Mouse (Mus musculus) heart, postnatal 0 days (tissue): ENCODE measurements around the gene Ptprt. TPM values are rescaled to one million over a fixed set of nuclear protein-coding genes. Genes with fewer than 3 reads are reported as not detected.

Experiments used
- ATAC-seq: fragments of 200-750 bp; cut with Nextera tagmentation; 2 replicates; pipeline ENCODE4 v1.8.0; 2017; ENCODE audit warnings: low read depth, moderate number of reproducible peaks, moderate library complexity; ENCODE audit not compliant: insufficient read depth
- DNase-seq: peaks from one replicate; pipeline ENCODE4 v3.0.0-alpha.2; 2016; ENCODE audit warnings: low spot score
- H3K27ac ChIP-seq: fragments of 300-500 bp; sonication (generic); 2 replicates; pipeline ENCODE4 v1.5.1; 2014; ENCODE audit warnings: low read depth, mild to moderate bottlenecking
- H3K27me3 ChIP-seq: fragments of 300-500 bp; sonication (generic); 2 replicates; pipeline ENCODE4 v1.6.1; 2014; ENCODE audit warnings: low read length, mixed read lengths; ENCODE audit not compliant: control insufficient read depth, insufficient read depth
- H3K36me3 ChIP-seq: fragments of 300-500 bp; sonication (generic); replicated peaks from 2 replicates; pipeline ENCODE4 v1.6.1; 2014; ENCODE audit warnings: low read length, mixed read lengths; ENCODE audit not compliant: control insufficient read depth, insufficient read depth
- H3K4me1 ChIP-seq: fragments of 300-500 bp; sonication (generic); 2 replicates; pipeline ENCODE4 v1.6.1; 2014; ENCODE audit warnings: antibody characterized with exemption; ENCODE audit not compliant: control insufficient read depth, insufficient read depth
- H3K4me2 ChIP-seq: fragments of 300-500 bp; sonication (generic); 2 replicates; pipeline ENCODE4 v1.6.1; 2014; ENCODE audit warnings: low read depth, mild to moderate bottlenecking, low read length, moderate library complexity
- H3K4me3 ChIP-seq: fragments of 300-500 bp; sonication (generic); 2 replicates; pipeline ENCODE4 v1.5.1; 2014; ENCODE audit warnings: low read depth, low read length
- H3K9ac ChIP-seq: fragments of 300-500 bp; sonication (generic); replicated peaks from 2 replicates; pipeline ENCODE4 v1.6.1; 2014; ENCODE audit warnings: low read depth, low read length, mixed read lengths
- H3K9me3 ChIP-seq: fragments of 300-500 bp; sonication (generic); replicated peaks from 2 replicates; pipeline ENCODE4 v1.6.1; 2016; ENCODE audit warnings: low read length; ENCODE audit not compliant: control insufficient read depth
- CTCF ChIP-seq: IDR thresholded peaks from 2 replicates; pipeline ENCODE4 v1.5.1; 2016; ENCODE audit warnings: antibody characterized with exemption, control low read depth, low read depth
- EP300 ChIP-seq: IDR thresholded peaks from 2 replicates; pipeline ENCODE4 v1.6.1; 2016; ENCODE audit warnings: antibody characterized with exemption, low read depth
- WGBS: fragments of 180-500 bp; shearing (Covaris S2); extraction: QIAGEN DNeasy Blood & Tissue Kit; methylation state at CpG from one replicate; pipeline ENCODE4 v1.1.7; 2014; 5-methylcytosine and 5-hydroxymethylcytosine counted together
- polyA plus RNA-seq: library from polyadenylated mRNA; unstranded; fragments of >200 nt; fragmentation: Nextera tagmentation; extraction: Ambion mirVana; gene quantifications from 2 replicates; pipeline ENCODE4 v1.2.1, GENCODE M21; 2015
- total RNA-seq: library from RNA; depleted of rRNA; stranded (reverse); fragments of >200 nt; gene quantifications from 2 replicates; pipeline ENCODE4 v1.2.3, GENCODE M21; 2014; ENCODE audit warnings: low replicate concordance

The Ptprt gene
- total and polyA plus RNA-seq, 2 experiments from 2014 or later, result 0.08 to 0.55 TPM

- no peaks in the 10 kb centered on the region for H3K36me3 ChIP-seq
- no peaks in the 10 kb centered on the region for H3K27me3 ChIP-seq
- no peak overlapping the region for H3K4me3 ChIP-seq
- no peak overlapping the region for H3K9ac ChIP-seq
- no peak overlapping the region for H3K27ac ChIP-seq
- ATAC-seq (no peak), DNase-seq (no peak)
- no peaks in the 10 kb centered on the region; the same call in none of the 2 replicates for H3K9me3 ChIP-seq
- no peaks in the 10 kb centered on the region for H3K4me1 ChIP-seq
- TF ChIP-seq EP300, result no peak
- TF ChIP-seq CTCF, result no peak
- no peak overlapping the region for H3K4me2 ChIP-seq
- WGBS, result 64% methylated on average over 2 of the region's 2 CpGs
Observed at GRCm38 (mm10) chr2:161941991-161942390, 719.0 kb downstream of the Ptprt start.

GRCm38 (mm10) chr2:161907214-161907613 is 753.7 kb downstream of the Ptprt start:
- DNase-seq, result no peak
- H3K4me3 ChIP-seq, result no peak overlapping the region
- TF ChIP-seq CTCF (no peak), EP300 (no peak)
- H3K36me3 ChIP-seq, result no peaks in the 10 kb centered on the region
- WGBS, result 86% methylated on average over 7 of the region's 7 CpGs
- H3K27ac ChIP-seq, result no peak overlapping the region
- no peak for ATAC-seq
- no peaks in the 10 kb centered on the region for H3K4me1 ChIP-seq
- H3K4me2 ChIP-seq, result no peak overlapping the region
- H3K9me3 ChIP-seq, result no peaks in the 10 kb centered on the region
- no peak overlapping the region for H3K9ac ChIP-seq
- H3K27me3 ChIP-seq, result no peaks in the 10 kb centered on the region

GRCm38 (mm10) chr2:161902196-161902595 is 758.8 kb downstream of the Ptprt start:
- WGBS, result 70% methylated on average over 3 of the region's 3 CpGs
- H3K4me2 ChIP-seq, result no peak overlapping the region
- H3K27ac ChIP-seq, result no peak overlapping the region
- H3K27me3 ChIP-seq, result no peaks in the 10 kb centered on the region
- H3K4me1 ChIP-seq, result no peaks in the 10 kb centered on the region
- no peaks in the 10 kb centered on the region for H3K36me3 ChIP-seq
- no peak overlapping the region for H3K9ac ChIP-seq
- no peak for ATAC-seq
- DNase-seq, result no peak
- TF ChIP-seq CTCF (no peak), EP300 (no peak)
- H3K9me3 ChIP-seq, result no peaks in the 10 kb centered on the region
- no peak overlapping the region for H3K4me3 ChIP-seq

GRCm38 (mm10) chr2:161884446-161884845 is 776.5 kb downstream of the Ptprt start:
- DNase-seq, result no peak
- Histone ChIP-seq H3K4me2 (no peak overlapping the region), H3K27ac (no peak overlapping the region), H3K4me1 (no peaks in the 10 kb centered on the region), H3K36me3 (no peaks in the 10 kb centered on the region), H3K27me3 (no peaks in the 10 kb centered on the region), H3K9me3 (no peaks in the 10 kb centered on the region), H3K9ac (no peak overlapping the region), H3K4me3 (no peak overlapping the region)
- ATAC-seq, result no peak
- TF ChIP-seq EP300 (no peak), CTCF (no peak)
- 80% methylated on average over 4 of the region's 4 CpGs for WGBS

- no peak for TF ChIP-seq EP300
- TF ChIP-seq CTCF, result no peak
- Histone ChIP-seq H3K27ac (no peak overlapping the region), H3K27me3 (no peaks in the 10 kb centered on the region), H3K4me1 (no peaks in the 10 kb centered on the region), H3K9me3 (no peaks in the 10 kb centered on the region), H3K36me3 (no peaks in the 10 kb centered on the region), H3K4me3 (no peak overlapping the region), H3K4me2 (no peak overlapping the region), H3K9ac (no peak overlapping the region)
- 50% methylated on average over 4 of the region's 4 CpGs for WGBS
- ATAC-seq (no peak), DNase-seq (no peak)
Observed at GRCm38 (mm10) chr2:161882580-161882979, 778.4 kb downstream of the Ptprt start.

GRCm38 (mm10) chr2:161880941-161881340 is 780.0 kb downstream of the Ptprt start:
- DNase-seq, result no peak
- WGBS, result 76% methylated on average over 3 of the region's 3 CpGs
- H3K9me3 ChIP-seq, result no peaks in the 10 kb centered on the region
- no peak for ATAC-seq
- H3K4me1 ChIP-seq, result no peaks in the 10 kb centered on the region
- TF ChIP-seq EP300, result no peak
- TF ChIP-seq CTCF, result no peak
- H3K9ac ChIP-seq, result no peak overlapping the region
- no peak overlapping the region for H3K4me3 ChIP-seq
- H3K27ac ChIP-seq, result no peak overlapping the region
- no peaks in the 10 kb centered on the region for H3K27me3 ChIP-seq
- H3K36me3 ChIP-seq, result no peaks in the 10 kb centered on the region
- no peak overlapping the region for H3K4me2 ChIP-seq
